Mouse (Mus musculus): ENCODE measurements around the gene Ehbp1l1.

The Ehbp1l1 gene

DNA sequence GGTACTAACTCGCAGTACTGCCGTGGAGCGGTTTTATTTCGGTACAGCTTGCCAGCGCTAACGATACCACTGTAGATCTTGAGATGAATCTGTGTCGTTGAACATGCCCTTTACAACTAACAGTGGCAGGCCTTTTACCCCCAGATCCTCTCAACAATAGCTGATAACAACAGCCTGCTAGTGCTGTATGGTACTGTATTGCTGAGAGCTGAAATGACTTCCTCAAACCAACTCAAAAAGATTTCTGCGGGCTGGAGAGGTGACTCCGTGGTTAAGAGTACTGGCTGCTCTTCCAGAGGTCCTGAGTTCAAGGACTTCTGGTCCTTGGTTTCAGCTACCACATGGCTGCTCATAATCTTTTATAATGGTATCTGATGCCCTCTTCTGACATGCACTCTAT lies 8.2 kb upstream of the Ehbp1l1 start:
- DNase-seq (ENCODE audit: low spot score in 2 of 2), result no peak

DNA sequence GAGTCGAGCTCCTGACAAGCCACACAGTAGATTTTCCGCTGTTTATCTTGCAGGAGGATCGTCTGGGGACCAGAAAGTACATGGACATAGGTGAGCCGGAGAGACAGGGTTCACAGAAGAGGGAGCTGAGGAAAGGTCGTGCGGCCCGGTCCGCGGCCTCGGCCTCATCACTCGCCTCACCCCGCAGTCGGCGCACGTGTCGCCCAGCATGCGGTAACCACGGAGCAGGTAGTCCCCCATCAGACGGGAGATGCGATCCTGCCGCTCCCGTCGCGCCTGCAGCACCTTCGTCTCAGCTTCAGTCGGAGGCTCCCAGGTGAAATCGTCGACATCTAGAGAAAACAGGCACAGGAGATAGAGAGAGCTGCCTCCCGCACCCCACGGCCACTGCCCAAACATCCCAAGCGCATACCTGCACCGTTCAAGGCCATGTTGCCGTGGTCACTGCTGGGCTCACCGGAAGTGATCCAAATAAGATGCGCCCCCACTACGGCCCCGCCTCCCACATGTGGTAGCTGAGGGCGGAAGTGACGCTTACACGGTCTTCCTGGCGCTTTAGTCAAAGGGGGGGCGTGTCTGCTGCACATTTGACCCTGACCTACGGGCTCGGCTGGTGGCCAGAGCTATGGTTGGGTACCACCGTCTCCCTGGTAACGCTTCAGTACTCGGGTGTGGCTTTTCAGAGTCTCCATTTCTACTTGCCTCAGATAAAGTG lies 5.3 kb upstream of the Ehbp1l1 start:
- peak; percentile 87 to 89 for DNase-seq (ENCODE audit: low spot score in 2 of 2)

DNA sequence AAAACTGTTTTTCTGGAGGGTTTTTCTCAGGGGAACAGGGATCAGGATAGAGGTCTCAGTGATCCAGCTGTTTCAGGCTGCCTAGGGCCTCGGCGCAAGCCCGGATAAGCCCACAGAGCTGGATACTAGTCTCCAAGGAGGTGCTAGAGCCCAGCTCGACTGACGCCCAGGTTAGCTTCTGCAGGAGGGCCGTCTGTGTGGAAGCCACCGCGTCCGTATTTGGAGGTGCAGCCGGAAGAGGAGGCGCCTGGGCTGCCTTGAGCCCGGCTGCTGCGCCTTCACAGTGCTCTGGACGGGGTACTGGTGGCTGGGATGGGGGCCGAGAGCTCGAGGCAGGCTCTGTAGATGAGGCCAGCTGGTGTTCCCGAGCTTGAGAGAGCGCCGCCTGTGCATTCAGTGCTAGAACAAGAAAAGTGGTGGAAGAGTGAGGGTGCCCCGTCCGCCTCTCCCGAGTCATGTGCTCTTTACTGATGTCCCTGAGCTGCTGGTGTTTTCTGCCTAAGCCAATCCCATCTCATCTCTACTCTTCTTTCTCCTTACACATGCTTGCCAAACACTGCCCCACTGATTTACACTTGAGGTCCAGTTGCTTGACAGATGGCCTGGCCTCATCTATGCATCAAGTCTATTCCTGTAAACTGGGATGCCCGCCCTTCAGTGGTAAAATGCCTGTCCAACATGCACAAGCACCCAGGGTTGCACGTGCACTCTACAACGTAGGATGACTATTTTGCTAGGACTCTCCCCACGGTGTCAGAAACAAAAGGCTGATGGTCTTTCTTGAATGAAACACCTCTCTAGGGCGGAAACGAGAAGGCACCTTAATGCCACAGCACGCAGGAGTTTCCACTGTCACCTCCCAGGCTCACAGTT lies 4.4 kb upstream of the Ehbp1l1 start:
- DNase-seq (ENCODE audit: low spot score in 2 of 2), result no peak

DNA sequence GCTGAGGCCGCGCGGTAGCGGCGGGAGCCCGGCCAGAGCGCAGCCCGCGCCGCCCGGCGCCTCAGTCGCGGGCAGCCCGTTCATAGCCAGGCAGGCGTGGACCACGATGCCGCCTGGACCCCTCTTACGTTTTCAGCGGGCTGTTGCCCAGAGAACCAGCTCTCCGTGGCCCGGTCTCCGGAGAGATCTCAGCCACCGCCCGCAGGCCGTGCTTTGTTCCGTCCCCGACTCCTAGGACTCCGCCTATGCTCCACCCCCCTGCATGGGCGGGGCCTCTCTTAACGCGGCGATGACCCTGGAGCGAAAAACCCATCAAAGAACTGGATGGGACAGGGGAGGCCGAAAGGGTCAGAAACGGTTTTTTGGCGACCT lies 3.3 kb upstream of the Ehbp1l1 start, which contains the start of gene Fam89b:
Fam89b (minus strand) TSS at position 210 of the 372 bp plus-strand sequence.
- DNase-seq (ENCODE audit: low spot score in 2 of 2), result peak; percentile 82 to 90

DNA sequence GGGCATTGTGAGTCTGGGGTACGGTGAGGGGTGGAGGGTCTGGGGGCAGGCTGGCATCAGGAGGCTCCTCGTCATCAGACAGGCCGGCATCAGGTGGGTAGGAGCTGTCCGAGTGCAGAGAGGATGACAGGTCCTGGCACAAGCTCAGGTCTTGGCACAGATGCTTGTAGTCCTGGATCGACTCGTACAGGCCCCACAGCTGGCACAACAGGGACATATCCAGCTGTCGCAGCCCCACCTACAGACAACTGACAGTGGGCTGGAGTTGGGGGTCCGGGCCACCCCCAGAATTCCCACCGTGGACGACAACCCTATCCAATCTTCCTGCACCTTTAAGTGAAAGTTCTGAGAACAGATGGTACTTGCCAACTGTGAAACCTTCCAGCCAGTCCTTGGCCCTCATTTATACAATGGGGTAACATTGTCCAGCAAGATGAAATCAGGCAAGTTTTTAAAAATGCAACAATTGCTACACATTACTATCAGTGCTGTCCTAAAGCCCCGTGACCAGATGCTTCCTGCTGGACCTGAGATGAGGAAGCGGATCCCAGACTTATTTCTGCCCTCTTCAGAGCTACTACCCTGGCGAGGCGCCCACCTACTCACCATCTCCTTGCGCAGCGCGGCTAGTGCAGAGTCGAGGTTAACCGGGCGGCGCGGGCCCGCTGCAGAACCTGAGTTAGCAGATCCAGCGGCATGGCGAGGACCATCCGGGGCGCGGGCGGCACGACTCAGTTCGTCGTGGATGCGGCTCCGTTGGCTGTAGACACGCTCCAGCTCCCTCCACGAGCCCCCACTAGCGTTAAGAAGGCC lies 2.7 kb upstream of the Ehbp1l1 start:
- no peak for DNase-seq (ENCODE audit: low spot score in 2 of 2)

DNA sequence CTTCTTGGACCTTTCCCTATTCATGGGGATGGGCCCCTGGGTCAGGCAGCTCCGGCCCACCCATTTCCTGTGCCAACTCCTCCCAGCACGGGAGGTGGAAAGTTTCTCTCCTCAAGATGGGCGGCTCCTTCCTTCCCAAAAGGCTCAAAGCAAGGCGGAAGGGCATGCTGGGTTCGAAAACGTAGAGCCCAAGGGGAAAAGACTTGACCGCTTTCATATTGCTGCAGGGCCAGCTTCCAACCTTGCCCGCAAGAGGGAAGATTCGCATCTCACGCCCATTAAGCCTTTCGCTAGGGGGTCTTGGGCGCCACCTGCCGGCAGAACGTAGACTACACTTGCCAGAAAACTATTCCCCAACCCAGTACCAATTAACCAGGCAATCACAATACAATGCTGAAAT lies 1.6 kb upstream of the Ehbp1l1 start:
- peak; percentile 80 to 91 for DNase-seq (ENCODE audit: low spot score in 2 of 2)

DNA sequence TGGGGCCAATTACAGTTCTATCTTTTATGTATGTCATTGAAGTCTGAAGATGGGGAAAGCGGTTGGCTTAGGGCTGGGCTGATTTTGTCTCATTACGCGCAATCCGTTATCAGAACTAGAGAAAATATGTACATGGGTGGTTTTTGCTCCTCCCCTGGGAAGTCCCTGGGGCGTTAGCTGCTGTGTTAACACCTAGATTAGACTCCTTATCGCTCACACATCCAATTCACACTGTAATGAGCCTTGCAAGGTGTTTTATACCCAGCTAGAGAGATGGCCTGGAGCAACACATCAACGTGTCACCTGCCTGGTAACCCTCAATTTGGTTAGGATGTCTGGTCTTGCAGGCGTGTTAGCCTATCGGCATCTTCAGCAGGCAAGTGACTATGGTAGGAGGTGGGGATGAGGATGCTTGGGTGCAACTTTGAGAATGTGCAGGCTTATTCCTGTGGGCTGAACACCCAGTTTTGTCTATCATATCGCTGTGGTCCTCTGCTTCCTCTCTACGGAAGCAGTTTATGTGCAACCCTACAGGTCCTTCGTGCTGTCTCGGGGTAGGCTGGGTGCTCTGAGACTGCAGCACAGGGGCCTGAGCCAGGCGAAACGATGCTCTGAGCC lies 953 bp upstream of the Ehbp1l1 start:
- no peak for DNase-seq (ENCODE audit: low spot score in 2 of 2)

DNA sequence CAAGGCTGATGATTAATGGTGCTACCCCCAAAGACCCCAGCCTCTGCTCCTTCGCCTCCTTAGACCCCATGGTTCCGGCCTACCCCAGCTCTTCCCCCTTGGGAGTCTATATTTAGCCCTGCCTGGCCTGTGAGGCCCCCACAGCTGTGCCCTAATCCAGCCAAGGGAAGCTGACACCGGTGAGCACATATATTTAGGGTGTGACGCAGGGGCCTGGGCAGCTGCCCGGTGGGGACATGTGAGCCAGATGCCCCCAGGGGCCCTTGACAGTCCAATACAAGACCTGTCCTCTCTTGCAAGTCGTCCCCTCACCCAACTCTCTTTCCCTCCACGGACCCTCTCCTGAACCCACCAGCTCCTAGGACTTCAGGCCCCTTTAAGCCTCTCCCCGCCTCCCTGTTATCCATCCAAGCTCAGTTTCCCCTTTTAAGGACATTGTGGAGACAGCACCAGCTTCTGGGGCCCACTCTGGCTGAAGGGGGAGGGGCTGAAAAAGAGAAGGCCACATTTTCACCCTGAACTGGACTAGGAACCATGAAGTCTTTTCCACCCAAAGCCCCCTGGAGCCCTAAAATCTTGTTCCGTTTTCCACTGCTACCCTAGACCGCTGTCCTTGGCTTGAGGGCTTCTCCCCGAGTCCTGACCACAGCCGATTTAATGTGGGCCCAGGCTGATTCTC lies 949 bp downstream of the Ehbp1l1 start:
- no peak for DNase-seq (ENCODE audit: low spot score in 2 of 2)

DNA sequence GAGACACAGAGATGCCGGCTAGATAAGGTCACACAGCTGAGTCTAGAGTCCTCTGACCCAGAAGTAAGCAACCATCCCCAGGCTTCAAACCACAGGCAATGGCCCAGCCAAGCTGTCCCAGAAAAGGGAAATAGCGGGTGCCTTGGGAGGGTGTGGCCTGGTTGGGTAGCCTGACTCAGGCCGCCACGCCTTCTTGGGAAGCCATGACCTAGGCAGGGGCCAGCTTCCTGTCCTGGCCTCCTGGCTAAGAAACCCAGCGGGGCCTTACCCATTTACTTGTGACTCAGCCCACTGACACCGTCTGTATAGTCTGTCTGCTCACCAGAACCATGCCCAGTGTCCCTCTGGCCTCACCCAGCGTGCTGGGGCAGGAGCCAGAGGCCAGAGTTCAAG lies 1.6 kb downstream of the Ehbp1l1 start:
- peak; percentile 61 to 81 for DNase-seq (ENCODE audit: low spot score in 2 of 2)

DNA sequence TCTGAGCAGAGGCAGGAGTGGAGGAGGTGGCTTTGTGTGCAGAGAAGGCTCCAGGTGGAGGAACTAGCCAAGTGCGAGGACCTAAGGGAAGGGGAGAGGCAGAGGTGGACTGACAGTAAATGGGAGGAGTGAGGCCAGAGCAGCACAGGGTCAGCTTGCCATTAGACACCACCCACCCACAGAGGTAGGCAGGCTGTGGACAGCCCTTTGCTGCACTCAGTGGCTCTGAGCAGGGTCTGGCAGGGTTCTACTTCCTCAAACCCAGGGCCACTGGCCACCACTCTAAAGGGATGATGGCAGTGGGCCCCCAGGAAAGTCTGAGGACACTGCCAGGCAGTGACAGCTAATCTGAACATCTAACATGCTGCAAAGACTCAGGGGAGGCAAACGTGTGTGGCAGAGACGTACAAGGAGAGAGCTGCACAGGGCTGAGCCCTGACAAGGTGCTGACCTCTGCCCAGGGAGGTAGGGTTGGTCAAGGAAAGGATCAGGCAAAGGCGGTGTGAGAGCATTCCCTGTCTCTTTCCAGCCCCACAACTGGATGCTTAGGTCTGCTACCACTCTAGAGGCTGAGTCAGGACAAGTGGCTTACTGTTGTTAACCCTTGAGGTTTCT lies 2.1 kb downstream of the Ehbp1l1 start:
- no peak for DNase-seq (ENCODE audit: low spot score in 2 of 2)

DNA sequence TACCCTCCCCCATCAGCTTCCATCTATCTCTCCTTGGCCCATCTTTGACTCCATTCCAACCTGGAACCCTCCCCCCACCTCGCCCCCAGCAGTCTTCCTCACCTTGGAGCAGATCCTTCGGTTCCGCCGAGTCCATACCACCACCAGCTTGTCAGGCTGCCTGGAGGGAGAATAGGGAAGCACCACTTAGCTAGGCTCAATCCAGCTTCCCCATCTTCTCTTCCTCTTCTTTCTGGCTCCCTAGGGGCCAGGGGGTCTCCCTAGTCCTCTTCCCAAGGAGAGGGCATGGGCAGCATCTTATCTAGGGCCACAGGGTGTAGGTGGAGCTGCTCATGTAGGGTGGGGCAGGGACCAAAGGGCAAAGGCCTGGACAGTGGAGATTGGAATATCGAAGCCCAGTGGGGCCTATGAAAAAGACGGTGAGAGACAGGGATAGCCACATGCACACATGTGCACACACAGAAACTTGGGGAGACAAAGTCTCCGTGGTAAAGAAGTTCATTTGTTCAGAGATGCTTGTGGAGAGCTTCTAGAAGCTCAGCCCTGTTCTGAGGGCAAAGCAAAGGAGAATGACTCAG lies 3.2 kb downstream of the Ehbp1l1 start:
- DNase-seq (ENCODE audit: low spot score in 2 of 2), result no peak

DNA sequence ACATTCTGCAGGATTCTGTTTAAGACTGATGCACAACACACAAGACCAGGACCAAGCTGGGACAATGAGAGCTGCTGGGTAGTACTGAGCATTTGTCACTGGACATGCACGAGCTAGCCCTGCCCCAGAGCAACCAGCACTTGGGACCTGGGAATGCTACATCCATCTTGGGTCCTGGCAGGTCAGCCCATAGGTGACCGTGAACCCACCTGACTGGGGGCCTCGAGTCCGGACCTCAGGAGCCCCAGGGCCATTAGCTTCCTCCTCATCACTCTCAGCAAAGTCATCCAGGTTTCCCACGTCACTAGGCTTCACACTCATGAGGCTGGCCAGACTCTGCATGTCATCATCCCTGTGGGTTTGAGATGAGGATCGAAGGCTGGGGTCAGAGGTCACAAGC lies 4.9 kb downstream of the Ehbp1l1 start:
- DNase-seq (ENCODE audit: low spot score in 2 of 2), result no peak

DNA sequence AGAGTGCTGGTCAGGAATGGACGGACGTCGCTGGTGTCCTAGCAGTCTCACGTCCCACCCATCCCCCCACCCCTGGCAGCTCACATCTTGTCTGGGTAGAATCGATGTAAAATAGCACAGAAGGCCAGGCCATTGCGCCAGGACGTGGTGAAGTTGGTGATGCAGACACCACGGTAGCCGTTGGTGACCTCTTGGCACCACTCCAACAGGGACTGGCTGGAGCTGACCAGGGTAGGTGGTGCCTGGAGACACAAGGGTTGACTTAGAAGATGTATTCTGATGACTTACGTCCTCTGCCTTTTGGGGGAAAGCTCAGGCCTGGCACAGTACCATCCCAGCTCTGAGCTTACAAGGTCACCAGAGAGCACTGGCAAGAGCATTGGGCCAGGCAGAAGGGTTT lies 9.2 kb downstream of the Ehbp1l1 start:
- DNase-seq (ENCODE audit: low spot score in 2 of 2), result no peak

DNA sequence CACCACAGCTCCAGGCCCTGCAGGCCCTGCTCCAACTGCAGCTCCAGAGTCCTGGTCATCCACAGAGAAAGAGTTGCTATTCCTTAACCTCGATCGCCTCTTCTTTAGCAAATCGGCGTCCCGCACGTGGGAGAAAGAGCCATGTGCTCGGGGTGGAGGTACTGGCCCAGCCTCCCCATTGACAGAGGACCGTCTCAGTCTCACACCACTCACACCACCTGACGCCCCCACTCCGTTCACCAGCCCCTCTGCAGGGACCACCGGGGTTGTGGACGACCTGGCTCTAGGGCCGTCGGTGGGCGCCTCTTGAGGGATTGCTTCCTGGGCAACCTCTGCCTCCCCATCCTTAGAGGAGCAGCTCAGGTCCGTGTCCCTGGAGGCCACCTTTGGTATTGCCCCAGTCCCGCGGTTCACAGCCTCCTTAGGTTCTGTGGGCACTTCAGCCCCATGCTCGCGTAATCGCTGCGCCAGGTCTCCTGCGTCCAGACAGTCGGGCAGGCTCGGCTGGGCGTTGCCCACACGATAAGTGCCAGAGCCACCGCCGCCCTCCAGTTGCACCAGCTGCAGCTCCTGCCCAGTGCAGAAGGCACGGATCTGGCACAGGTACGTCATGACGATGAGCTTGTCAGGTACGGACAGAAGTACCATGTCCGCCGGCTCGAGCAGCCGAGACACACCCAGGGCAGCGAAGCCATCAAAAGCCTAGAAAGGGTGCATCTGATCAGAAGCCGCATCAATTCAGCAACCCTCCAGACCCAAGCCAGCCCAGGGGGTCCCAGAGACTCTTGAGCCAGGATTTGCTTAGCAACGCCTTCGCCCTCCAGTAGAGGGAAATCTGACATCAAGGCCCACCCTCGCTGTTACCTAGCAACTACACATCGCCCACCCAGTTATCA lies 10.1 kb downstream of the Ehbp1l1 start:
- DNase-seq (ENCODE audit: low spot score in 2 of 2), result no peak

DNA sequence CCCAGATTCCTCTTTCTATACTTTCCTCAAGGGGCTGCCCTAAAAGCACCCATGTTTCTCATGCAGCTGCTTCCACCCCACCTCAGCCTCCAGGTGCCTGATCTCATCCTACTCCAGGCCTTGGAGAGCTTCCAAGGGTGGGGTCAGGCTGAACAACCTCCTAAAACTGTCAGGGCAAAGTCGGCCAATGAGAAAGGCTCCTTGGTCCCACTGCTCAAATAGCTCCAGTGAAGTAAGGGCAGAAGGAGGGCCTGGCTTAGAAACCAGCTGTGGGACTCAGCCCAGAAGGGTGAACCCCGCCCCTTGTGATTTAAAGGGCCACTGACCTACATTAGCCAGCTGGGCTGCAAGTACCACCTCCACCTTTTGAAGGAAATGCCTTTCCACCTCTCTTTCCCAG lies 12.4 kb downstream of the Ehbp1l1 start:
- DNase-seq (ENCODE audit: low spot score in 2 of 2), result peak in 1 of 2 experiments; percentile 71

DNA sequence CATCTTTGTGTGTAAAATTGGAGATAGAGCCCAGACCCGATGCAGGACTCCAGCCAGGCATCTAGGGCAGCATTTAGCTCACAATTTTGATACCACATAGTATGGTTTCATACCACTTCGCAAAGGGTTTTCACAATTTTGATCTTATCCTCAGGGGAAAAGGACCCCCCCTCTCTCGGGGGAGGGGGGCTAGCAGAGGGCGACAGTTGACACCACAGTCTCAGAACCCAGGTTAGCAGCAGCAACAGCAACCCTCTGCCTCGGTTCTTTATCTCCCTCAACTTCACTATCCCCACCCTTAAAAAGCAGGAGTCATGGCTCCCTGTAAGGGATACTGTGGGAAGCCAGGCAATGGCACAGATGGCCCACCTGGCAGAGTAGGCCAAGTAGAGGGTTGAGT lies 12.9 kb downstream of the Ehbp1l1 start:
- DNase-seq (ENCODE audit: low spot score in 2 of 2), result no peak

DNA sequence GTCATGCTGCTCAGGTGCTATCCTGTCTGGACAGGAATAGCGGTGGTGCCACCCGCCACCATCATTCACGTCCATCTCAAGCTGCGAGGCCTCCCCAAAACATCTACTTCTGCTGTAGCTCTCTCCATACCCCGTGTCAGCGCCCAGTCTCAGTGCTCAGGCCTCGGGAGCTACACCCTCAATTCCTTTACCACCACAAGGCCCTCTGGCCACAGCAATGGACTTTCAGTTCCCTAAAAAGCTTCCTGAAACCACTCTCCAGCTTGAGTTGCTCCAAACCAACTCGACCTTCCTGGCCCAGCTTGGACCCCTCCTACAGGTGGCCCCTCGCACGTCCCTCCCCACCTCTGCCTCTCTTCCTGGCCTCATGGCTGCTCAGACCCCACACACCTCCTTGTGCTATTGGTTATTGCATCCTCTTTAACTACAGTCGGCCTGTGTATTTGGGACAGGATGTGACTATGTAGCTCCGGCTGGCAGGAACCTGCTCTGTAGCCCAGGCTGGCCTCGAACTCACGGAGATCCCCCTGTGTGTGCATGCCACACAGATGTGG lies 14.1 kb downstream of the Ehbp1l1 start:
- no peak for DNase-seq (ENCODE audit: low spot score in 2 of 2)

DNA sequence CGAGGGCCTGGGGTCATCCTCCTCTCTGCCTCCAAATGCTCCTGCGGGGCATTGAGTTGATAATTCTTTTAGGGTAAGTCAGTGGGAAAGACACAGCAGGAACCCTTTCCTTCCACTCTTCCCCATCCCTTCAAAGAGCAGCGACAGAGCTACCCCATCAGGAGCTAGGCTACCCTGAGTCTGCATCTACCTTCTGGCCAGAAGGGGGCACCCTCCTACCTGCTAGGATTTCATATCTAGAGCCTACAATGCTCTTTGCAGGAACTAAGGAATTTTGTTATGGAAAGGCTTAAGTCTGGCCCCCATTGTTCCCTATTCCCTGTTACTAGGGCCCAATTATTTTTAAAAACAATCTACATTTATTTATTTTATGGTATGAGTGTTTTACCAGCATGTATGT lies 14.9 kb downstream of the Ehbp1l1 start:
- no peak for DNase-seq (ENCODE audit: low spot score in 2 of 2)

DNA sequence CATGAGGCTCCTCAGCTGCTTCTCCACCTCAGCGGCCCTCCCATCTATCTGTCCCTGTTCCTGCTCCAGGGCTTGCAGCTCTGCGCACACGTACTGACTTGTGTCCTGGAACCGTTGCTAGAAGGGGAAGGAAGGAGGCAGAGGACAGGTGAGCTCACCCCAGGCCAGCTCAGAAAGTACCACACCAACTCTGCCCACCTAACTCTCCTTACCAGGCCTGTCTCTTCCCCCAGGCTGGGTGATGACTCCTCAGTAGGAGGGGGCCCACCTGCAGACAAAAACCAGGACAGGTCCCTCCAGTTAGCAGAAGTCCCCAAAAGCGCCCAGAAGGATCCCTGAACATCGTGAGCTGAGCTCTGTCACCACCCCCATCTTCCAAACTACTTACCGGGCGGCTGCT lies 15.5 kb downstream of the Ehbp1l1 start:
- no peak for DNase-seq (ENCODE audit: low spot score in 2 of 2)
